Mouse (Mus musculus): ENCODE results near the gene Svs4. TPM values are rescaled to one million over a fixed set of nuclear protein-coding genes. Genes with fewer than 3 reads are reported as not detected.

Svs4 gene
- polyA plus RNA-seq, 1 experiment from 2014 or later, result not detected

Other genes starting within 250 kb of the Svs4 start
- gene Stk4, start 208.1 kb downstream of the Svs4 start, polyA plus RNA-seq (2015; fragmentation: Nextera tagmentation; extraction: Ambion mirVana), result 11.8 and 13.7 TPM in 2 replicates
- gene Tomm34, start 207.3 kb downstream of the Svs4 start, polyA plus RNA-seq (2015; fragmentation: Nextera tagmentation; extraction: Ambion mirVana), result 42.8 and 51.8 TPM in 2 replicates
- 0.20 and 0.24 TPM in 2 replicates for gene Kcns1, start 107.3 kb downstream of the Svs4 start, polyA plus RNA-seq (2015; fragmentation: Nextera tagmentation; extraction: Ambion mirVana)
- gene Wfdc5, start 95.7 kb downstream of the Svs4 start, polyA plus RNA-seq (2015; fragmentation: Nextera tagmentation; extraction: Ambion mirVana), result not detected in 2 replicates
- gene Wfdc12, start 87.9 kb downstream of the Svs4 start, polyA plus RNA-seq (2015; fragmentation: Nextera tagmentation; extraction: Ambion mirVana), result not detected in 2 replicates
- not detected in 2 replicates for gene Wfdc15a, start 78.3 kb downstream of the Svs4 start, polyA plus RNA-seq (2015; fragmentation: Nextera tagmentation; extraction: Ambion mirVana)
- not detected in 2 replicates for gene Wfdc15b, start 56.8 kb downstream of the Svs4 start, polyA plus RNA-seq (2015; fragmentation: Nextera tagmentation; extraction: Ambion mirVana)
- not detected in 2 replicates for gene Svs2, start 40.0 kb downstream of the Svs4 start, polyA plus RNA-seq (2015; fragmentation: Nextera tagmentation; extraction: Ambion mirVana)
- not detected in 2 replicates for gene Svs3b, start 21.8 kb downstream of the Svs4 start, polyA plus RNA-seq (2015; fragmentation: Nextera tagmentation; extraction: Ambion mirVana)
- gene Svs3a, start 10.8 kb upstream of the Svs4 start, polyA plus RNA-seq (2015; fragmentation: Nextera tagmentation; extraction: Ambion mirVana), result not detected in 2 replicates
- not detected in 2 replicates for gene Svs6, start 38.3 kb upstream of the Svs4 start, polyA plus RNA-seq (2015; fragmentation: Nextera tagmentation; extraction: Ambion mirVana)
- not detected in 2 replicates for gene Svs5, start 54.3 kb upstream of the Svs4 start, polyA plus RNA-seq (2015; fragmentation: Nextera tagmentation; extraction: Ambion mirVana)
- 1.3 and 1.6 TPM in 2 replicates for gene Slpi, start 110.6 kb upstream of the Svs4 start, polyA plus RNA-seq (2015; fragmentation: Nextera tagmentation; extraction: Ambion mirVana)
- 0.25 and 0.80 TPM in 2 replicates for gene Rbpjl, start 124.7 kb upstream of the Svs4 start, polyA plus RNA-seq (2015; fragmentation: Nextera tagmentation; extraction: Ambion mirVana)
- 8.4 and 14.9 TPM in 2 replicates for gene Matn4, start 126.7 kb upstream of the Svs4 start, polyA plus RNA-seq (2015; fragmentation: Nextera tagmentation; extraction: Ambion mirVana)
- 41.9 and 56.5 TPM in 2 replicates for gene Sdc4, start 165.4 kb upstream of the Svs4 start, polyA plus RNA-seq (2015; fragmentation: Nextera tagmentation; extraction: Ambion mirVana)
- 32.0 and 40.4 TPM in 2 replicates for gene Sys1, start 178.5 kb upstream of the Svs4 start, polyA plus RNA-seq (2015; fragmentation: Nextera tagmentation; extraction: Ambion mirVana)
- 10.5 and 13.5 TPM in 2 replicates for gene Gm20458, start 182.5 kb upstream of the Svs4 start, polyA plus RNA-seq (2015; fragmentation: Nextera tagmentation; extraction: Ambion mirVana)
- gene Trp53tg5, start 195.3 kb upstream of the Svs4 start, polyA plus RNA-seq (2015; fragmentation: Nextera tagmentation; extraction: Ambion mirVana), result not detected in 2 replicates
- gene Dbndd2, start 207.6 kb upstream of the Svs4 start, polyA plus RNA-seq (2015; fragmentation: Nextera tagmentation; extraction: Ambion mirVana), result 8.6 and 16.5 TPM in 2 replicates
- gene Pigt, start 219.1 kb upstream of the Svs4 start, polyA plus RNA-seq (2015; fragmentation: Nextera tagmentation; extraction: Ambion mirVana), result 42.1 and 54.1 TPM in 2 replicates